Mouse (Mus musculus) liver, embryonic 14.5 days (tissue): ENCODE data around the gene Zfp113.

Source experiments
- CTCF ChIP-seq: IDR thresholded peaks from 2 replicates; pipeline ENCODE4 v1.5.1; 2016; ENCODE audit warnings: antibody characterized with exemption, low read depth, control low read depth
- EP300 ChIP-seq: IDR thresholded peaks from 2 replicates; pipeline ENCODE4 v1.6.1; 2016; ENCODE audit warnings: antibody characterized with exemption, low read depth

DNA sequence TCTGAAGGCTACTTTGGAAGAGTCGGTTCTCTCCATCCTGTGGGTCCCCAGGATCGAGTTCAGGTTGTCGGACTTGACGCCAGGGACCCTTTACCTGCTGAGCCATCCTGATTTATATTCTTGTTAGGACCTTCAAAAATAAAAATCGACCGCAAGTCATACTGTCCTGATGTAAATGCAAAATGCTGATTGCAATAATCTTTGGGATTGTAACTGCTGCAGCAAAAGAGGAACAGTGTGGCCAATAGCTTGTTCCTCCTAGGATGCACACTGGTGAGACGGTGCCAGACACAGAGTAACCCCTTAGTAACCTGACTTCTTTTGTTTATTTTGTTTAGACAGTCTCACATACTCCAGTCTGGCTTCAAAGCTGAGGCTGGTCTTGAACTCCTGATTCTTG is 39.9 kb upstream of the Zfp113 start:
- TF ChIP-seq EP300, result no peak
- no peak for TF ChIP-seq CTCF
